Mouse (Mus musculus) ES-CJ7 (cell line): ENCODE data around the gene Plch1.
A peak's percentile ranks its signal among the peaks of the same experiment; 100 is the strongest.

Experiments
- DNase-seq: peaks from one replicate; pipeline ENCODE4 v3.0.0; 2011; ENCODE audit warnings: low read depth, low spot score

The Plch1 gene

DNA sequence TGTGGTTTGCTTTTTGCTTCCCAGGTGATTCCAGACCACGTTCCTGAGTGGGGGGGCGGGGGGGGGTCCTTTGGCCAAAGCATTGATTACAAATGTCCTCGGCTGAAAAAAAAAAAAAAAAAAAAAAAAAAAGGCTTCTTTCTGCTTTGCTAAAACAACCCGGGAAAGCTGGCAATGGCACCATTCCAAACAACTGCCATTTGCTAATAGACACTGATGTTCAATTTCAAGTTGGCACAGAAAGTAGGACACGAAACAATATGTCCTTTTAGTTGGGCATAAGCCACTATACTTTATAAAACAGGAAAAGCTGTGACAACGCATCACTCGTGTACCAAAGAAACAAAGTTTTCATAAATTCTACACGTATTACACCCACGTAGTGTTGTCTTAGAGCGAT is 36.6 kb downstream of the Plch1 start:
- no peak for DNase-seq

- no peak for DNase-seq
Measured at GRCm38 (mm10) chr3:63852828-63853227, 46.4 kb downstream of the Plch1 start.

GRCm38 (mm10) chr3:63851125-63851698 is 48.1 kb downstream of the Plch1 start:
- no peak for DNase-seq

DNA sequence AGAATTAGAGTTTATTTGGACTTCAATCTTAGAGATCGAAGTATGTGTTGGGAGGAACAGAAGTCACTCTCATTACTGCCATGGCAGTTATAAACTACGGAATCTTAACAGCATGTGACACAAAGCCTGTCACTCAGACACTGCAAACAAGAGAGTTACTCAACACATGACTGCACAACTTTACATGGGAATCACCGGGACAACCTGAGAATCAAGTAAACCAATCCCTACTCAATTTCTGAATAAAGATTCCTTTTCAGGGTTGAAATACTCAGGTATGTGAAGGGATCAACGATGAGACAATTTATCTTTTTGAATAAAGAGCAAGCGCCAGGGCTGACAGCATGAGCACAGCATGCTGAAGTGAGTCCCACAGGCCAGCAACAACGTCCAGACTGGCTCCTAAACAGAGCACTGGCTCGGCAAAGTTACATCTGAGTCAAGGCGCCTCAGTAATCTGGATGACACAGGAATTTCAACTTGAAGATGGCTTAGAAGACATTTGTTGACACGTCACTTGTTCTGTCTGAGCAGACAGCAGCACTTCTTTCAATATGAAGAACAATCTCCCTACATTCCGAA is 49.4 kb downstream of the Plch1 start:
- no peak for DNase-seq

DNA sequence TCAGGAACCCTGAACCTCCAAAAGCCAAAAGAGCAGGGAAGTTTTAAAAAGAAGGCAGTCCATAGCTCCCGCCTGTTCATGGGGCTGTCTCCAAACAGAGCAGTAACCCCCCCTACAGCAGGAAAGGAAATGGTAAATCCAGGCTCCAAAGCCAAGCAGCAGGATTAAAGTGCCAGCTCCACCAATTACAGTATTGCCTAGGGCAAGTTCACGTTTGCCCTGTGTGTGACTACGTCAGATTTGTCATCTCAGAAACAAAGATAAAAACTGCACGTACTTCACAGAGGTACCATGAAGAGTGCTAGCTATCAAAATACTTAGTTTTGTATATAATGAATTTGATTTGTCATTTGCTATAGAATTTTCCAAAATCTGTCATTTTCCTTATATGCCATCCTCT is 55.1 kb downstream of the Plch1 start:
- no peak for DNase-seq

DNA sequence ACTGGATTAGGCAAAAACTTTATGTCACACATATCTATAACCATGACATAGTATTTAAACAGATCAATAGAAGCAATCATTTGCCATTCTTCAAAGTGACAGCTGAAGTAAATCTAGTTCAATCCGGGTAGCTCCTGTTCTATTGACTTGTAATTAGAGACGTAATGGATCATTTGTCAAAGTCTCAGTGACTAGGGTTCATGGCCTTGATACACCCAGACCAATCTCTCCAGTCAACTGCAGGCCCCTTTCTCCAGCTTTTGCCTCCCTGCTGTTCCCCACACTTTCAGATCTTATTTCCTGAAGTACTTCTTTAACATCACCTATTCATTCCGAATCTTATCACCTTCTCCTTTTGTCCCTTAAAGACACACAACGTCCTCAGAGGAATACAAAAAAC is 56.8 kb downstream of the Plch1 start:
- peak; percentile 89 for DNase-seq

DNA sequence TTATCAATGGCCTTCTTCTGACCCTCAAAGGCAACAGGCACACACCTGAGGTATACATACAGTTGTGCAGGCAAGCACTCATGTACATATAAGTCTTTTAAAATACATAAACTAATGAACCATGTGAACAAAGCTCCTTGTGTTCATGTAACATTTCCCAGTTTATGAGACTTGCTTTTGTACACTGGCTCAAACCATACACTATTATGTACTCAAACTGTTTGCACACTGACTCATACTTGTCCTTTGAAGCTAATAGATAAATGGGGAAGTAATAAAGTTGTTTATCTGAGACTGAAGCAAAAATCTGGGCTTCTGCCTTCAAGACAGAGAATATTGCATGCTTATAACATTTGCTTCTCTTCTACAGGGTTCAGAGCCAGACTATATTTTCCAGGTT is 61.5 kb downstream of the Plch1 start:
- DNase-seq, result no peak

DNA sequence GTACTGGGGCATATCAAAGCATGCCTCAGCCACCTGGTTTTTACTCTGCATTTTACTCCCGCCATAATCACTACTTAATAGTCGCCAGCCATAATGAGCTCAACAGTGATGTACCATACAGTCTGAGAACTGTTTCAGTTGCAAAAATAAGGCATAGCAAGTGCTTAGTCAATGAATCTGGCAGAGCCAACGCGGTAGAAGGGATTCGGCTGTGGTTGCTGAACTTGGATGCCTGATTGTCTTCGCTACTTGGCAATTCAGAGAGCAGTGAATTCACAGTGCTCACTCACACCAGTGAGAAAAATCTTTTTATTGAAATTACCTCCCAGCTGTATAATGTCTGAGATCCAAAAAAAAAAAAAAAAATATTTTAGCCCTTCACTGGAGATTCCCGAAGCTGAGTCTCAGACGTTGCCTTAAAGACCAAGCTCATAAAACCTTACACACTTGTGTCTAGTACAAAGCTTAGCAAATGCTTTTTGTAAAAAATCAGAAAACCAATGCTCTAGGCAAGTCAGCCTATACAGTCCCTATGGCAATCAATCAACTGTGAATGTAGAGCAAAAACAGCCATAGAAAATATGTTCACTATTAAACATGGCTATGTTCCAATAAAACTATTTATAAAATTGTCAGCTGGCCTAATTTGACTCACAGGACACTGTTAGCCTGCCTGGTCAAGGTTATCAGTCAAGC is 62.2 kb downstream of the Plch1 start:
- DNase-seq, result no peak

GRCm38 (mm10) chr3:63835816-63836215 is 63.5 kb downstream of the Plch1 start:
- DNase-seq, result no peak

- peak; percentile 39 for DNase-seq
Measured at GRCm38 (mm10) chr3:63823874-63824400, 75.3 kb downstream of the Plch1 start.

DNA sequence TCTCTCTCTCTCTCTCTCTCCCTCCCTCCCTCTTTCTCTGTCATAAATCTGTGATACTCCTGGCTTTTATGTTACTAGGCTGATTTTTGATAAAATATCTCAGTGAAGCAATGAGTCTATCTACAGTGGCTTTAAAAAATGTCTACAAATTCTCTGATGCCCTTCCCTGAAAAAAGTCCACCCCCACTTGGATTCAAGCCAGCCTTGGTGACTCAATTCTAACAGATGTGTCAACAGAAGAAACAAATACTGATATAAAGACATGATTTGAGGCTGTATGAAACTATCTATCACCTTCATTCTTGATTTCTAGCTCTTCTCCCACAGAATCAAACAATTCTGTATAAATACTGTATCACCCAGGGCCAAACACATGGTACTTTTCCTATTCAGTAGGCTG is 76.6 kb downstream of the Plch1 start:
- no peak for DNase-seq

DNA sequence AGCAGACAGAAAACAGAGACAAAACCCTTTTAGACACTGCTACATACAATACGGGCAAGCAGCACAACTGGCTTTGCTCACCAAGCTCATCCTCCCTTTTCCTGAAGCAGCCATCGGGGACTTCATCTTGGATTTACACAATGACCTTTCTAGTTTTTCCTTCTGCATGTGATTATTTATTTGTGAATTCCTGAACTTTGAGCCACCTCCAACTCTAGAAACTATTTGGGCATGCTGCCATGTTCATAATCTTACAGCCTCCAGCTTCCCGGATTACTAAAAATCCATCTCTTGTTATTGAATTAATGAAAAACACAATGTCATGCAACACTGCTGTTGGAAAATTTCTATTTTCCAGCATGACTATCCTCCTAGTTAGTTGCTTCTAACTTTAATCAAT is 84.1 kb downstream of the Plch1 start:
- no peak for DNase-seq

- DNase-seq, result no peak
Measured at GRCm38 (mm10) chr3:63814203-63814602, 85.1 kb downstream of the Plch1 start.

DNA sequence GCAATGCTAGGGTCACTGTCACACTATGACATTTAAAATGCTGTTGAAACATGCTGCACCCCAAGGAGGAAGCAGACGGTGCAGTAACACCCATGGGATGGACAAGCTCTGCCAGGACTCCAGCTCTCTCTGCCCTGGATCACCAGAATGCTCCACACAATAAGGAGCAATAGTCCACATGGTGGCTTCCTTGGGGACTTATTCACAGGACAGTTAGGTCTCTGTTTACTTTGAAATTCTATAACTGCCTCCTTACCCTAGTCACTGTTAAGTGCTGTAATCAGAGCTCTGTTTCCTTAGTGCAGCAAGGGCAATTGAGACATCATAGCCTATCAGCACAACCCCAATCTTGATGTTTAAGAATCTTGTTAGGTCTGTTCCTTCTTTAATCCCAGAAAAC is 92.4 kb downstream of the Plch1 start:
- no peak for DNase-seq

DNA sequence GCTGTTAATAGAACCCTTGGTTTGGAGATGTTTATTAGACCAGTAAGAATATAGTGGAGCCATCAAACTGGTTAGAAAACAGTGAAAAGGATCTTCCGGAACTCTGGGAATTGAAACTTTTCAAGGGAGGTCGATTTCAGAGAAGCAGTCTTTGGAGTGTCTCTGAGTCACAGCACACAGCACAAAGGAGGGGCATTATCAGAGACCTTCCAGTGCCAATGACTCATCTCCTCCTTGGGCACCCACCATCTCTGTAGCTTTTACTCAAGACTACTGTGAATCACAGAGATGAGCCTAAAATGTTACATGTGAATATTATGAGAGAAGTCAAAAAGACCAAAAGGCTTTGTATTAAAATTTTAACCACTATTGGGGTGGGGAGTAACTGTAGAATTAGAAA is 93.8 kb downstream of the Plch1 start:
- no peak for DNase-seq

DNA sequence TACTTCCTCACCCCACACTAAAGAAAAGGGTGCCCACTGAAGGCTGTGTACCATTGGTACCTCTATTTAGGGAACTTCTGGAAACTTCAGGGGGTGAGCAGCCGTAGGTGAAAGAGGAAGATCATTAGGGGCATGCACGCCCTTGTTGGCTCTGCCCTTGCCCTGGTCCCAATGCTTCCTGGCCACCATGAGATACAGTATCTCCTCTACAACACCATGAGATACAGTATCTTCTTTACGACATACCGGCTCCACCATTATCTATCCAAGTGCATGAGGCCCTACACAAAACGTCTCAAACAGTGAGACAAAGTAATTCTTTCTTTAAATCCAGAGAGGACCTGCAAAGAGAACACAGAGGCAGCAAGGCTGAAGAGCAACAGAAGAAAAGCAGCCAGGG is 98.6 kb downstream of the Plch1 start:
- no peak for DNase-seq

GRCm38 (mm10) chr3:63786805-63787365 is 112.4 kb downstream of the Plch1 start:
- DNase-seq, result no peak

GRCm38 (mm10) chr3:63772617-63773305 is 126.5 kb downstream of the Plch1 start:
- no peak for DNase-seq

DNA sequence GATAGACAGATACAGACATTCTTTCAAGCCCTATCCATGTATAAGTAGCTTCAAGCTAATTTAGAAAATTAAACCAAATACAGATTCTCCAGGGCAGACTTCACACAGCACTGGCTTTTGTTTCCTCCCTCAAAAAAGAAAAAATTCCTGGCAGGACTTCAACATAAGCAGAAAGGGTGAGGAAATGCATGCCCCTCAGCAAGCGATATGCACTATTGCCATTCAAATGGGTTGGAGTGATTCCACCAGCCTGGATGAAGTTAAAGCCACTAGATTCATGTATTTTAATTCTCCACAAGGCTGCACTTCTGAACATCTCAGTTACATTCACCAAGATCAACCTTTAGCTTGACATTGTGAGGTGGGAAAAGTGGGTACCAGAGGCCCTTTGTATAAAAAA is 138.5 kb downstream of the Plch1 start:
- no peak for DNase-seq

DNA sequence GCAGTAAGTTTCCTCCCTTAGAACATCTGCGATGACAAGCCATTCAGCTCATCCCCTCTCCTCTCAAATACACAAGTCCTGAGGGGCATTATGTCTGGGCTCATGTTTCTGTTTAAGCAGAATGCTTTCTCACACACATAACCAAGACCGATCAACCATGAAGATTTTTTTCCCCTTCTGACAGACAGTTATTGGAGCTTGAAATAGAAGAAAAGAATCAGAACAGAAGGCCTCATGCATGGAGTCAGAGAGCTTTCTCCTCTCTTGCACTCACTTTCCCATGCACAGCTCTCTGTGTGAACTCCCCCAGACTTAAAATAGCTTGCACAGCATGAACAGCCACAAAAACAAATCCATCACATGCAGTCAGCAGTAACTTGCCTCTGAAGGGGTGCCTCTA is 159.2 kb downstream of the Plch1 start:
- no peak for DNase-seq

DNA sequence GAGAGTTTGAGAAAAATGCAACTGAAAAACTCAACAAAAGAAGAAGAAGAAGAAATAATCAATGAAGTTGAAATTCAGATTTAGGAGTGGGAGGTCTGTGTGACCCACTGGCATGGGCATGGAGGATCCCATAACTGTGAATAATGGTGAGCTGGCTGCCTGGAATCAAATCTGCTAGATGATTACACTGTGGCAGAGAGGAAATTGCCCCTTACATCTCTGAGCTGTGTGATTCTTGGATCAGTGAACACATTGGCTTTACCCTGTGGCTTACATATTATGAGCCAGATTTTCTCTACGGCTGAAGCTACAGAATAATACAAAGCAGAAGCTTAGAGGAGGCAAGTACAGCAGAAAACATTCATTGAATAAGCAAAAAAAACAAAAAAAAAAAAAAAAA is 170.9 kb downstream of the Plch1 start:
- no peak for DNase-seq

- no peak for DNase-seq
Measured at GRCm38 (mm10) chr3:63726667-63727342, 172.5 kb downstream of the Plch1 start.
